Mouse (Mus musculus): Measurements from ENCODE around the gene Stra6.

Gene Stra6

DNA sequence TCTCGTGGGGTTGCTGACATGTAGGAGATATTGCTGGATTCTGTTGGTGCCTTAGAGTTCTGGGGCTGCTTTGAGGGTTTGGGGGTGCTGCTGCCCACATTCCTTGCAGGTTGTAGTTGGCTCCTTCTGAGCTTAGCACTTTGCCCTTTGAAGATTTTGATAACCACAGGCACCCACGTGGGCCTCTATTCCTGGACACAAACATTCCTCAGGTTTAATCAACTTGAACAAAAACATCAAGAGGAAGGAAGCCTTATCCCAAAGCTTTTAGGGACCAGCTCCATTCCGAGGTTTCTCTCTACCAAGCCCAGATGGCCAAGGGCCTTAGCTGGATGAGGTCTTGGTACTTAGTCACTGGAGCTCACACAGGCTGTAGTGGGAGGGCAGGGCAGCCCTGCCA, 67.3 kb downstream of the Stra6 start:
- DNase-seq (ENCODE audit: low read depth, low spot score) = no peak

DNA sequence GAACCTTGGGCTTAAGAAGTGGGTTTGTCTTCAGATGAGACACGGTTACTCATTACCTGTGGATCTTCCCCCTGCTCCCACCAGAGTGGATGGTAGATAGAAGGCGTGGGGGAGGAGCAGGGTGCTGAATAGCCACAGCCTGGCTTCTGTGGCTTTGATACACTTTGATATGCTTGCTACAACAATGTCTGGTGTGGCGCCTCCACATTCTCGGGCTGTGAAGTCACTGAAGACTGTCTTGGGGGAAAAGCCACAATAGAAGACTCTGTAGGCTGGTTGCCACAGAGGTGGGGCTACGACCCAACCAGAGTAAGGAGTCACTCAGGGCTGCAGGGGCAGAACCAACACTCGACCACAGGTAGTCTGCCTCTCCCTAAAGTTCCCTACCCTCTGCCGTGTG, 68.1 kb downstream of the Stra6 start:
- DNase-seq (ENCODE audit: low read depth, low spot score) = no peak

DNA sequence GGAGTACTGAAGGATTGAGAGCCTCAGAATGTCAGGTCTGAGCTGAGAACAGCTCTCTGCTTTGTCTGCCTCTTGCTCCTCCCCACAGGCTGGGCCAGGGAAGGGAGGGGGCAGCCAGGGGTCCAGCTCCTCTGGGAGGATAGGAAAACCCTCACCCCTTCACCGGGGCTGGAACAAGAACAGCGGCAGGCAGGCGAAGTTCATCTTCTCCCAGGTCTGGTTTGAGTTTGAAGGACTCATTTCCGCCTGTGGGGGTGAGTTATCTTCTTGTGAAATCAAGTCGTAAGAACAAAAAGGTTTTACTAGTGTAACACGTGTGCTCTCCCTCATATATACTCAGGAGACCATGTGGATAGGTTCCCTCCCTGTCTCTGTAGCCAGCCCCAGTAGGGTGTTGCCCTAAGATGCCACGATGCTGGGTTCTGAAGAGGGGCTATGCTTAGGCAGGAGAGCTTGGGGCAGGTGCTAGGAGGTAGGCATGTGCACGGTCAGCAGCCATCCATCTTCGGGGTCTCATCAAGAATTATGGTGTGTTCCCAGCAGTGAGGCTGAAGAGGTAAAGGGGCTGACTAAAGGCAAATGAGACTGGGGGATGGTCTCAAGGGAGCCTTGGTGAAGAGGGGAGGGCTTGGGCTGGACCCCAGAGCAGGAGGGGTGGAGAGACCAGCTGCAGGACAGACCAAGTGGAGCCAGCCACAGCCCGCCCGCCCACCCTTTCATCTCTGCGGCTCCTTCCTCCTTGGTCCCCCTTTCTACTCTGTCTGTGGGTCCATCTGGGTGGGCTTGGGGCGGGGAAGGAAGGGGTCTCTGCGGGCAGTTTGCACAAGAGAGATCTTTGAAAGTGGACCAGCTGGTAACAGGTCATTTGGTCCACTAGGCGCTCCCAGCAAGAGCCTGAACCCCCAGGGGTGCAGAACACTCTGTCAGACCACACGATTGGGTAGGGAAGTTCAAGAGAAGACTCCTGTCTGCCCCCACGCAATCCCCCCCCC, 70.6 kb downstream of the Stra6 start:
- DNase-seq (ENCODE audit: low read depth, low spot score) = no peak

DNA sequence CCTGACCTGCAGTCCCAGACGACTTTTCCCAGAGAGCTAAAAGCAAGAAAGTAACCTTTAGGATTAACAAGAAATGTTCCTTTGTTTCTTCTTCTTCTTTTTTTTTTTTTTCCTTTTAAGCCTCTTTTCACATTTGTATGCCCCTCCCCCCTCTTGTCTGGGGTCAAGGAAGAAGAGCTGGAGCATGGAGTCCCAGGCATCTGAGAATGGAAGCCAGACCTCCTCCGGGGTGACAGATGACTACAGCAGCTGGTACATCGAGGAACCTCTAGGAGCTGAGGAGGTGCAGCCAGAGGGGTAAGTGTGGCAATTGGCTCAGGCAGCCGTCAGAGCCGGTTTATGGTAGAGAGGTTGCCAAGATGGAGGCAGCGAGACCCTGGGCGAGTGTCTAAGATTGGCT, 71.3 kb downstream of the Stra6 start:
- no peak for DNase-seq (ENCODE audit: low read depth, low spot score)

DNA sequence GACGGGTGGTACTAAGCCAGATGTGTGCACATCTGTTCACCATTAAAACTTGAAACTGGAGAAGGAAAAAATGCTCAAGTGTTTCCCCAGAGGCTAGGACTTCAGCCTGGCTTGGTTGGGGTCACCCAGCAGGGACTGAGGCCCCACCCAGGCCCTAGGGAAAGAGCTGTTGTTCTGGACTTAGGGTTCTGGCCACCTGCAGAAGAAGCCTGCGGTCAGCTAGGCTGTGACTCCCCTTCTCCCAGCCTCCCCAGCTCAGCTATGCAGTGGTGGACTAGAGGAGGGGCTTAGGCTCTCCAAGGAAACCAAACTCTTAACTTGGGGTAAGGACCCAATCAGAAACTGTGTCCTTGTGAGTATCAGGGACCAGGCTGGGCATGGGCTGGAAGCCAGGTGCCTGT, 72.3 kb downstream of the Stra6 start:
- no peak for DNase-seq (ENCODE audit: low read depth, low spot score)

DNA sequence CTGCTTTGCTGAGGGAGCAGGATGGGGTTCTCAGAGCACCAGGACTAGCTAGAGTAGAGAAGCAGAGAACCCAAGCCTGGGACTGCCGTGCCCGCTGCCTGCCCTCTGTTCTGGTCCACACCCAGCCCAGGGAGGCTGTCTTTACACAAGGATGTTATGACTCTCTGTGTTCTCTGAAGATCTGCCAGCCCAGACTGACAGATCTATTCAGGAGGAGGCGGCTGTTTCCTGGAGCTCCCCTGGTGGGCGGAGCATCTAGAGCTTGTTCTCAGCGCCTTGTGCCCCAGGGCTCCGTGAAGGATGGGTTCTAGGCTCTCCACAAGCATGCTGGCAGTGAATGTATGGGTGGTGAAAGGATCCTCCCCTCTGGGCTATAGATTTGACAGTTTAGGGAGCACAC, 76.4 kb downstream of the Stra6 start:
- no peak for DNase-seq (ENCODE audit: low read depth, low spot score)

DNA sequence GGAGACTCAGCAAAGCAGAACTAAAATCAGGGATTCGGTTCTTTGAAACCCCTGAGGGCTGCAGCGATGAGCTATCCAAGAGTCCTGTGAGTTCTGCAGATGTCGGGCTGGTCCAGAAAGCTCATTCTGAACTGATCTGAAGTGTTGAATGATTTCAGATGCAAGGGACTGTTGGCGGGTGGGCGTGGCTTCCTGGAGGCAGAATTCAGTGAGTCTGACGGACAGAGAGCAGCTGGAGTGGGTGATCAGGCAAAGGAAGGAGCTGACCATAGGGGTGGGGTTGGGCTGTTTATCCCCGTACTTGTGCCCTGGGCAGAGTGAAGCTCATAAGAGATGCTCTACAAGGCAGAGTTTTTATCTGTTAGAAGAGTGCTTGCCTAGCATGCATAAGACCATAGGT, 79.8 kb downstream of the Stra6 start:
- DNase-seq (ENCODE audit: low read depth, low spot score) = no peak

DNA sequence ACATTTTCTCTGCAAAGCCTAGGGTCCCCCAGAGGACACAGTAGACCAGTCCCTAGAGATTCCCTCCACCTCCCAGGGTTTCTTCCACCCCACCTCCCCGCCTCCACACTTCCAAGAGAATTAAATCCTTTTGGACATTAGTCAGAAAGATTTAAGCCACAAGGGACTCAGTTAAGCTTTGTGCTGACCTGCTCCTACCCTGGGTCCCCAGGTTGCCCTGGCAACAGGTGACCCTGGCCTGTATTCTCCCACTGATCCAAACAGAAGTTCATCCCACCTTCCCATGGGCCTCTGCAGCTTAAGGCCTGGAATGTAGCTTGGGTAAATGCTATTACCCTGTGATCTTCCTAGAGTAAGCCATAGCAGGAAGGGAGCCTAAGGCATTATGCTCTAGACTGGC, 81.1 kb downstream of the Stra6 start:
- DNase-seq (ENCODE audit: low read depth, low spot score) = no peak

DNA sequence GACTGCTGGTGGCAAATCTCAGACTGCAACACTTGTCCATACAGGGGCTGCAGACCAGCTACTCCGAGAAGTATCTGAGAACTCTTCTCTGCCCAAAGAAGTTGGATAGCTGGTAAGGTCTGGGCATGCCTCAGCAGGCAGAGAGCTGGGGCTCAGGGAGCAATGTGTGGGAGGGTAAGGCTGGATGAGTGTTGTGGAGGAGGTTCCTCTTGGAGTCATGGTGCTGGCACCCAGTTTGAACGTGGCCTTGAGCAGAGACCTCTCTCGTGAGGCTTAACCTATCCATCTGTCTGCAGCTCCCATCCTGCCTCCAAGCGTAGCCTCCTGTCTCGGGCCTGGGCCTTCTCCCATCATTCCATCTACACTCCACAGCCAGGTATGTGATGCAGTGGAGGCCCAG, 81.8 kb downstream of the Stra6 start:
- DNase-seq (ENCODE audit: low read depth, low spot score) = no peak

DNA sequence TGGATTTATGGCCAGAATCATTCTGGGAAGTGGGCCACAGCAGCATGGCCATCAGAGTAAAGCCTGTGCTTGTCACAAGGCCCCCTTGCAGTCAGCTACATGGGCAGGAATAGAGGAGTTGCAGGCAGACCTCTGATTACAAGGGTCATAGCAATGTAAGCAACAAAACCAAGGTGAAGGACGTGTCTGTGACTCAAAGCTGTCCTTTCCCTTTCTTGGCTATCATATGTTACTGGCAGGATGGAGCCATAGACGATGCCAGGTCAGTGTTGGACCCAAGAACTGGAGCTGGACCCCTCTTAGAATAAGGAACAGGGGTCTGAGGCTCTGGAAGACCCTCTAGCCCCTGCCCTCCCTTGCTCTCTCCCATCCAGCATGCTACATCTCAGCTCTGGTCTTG, 85.2 kb downstream of the Stra6 start:
- no peak for DNase-seq (ENCODE audit: low read depth, low spot score)

DNA sequence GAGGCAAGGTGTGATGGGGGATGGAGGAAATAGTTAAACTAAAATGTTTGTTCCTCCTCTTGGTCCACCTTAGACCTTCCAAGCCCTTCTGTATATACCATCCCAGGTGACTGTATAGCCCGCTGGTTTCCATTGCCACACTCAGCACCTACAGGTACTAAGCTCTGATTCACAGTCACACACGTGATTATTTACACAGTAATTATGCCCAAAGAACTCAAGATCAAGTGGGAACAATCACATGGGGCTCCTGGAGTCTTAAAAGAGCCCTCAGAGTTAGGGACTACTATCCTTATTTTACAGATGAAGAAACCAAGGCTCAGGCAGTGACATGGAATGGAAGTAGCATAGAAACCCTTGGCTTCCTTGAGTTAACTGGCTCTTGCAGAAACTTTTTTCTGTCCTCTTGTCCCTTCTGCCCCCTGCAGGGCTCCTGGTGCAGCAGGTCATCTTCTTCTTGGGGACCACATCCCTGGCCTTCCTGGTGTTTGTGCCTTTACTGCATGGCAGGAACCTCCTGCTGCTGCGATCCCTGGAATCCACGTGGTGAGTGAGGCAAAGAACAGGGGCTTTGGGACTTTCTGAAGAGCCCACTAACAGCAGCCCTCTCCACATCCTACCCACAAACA, 87.3 kb downstream of the Stra6 start:
- DNase-seq (ENCODE audit: low read depth, low spot score) = no peak

DNA sequence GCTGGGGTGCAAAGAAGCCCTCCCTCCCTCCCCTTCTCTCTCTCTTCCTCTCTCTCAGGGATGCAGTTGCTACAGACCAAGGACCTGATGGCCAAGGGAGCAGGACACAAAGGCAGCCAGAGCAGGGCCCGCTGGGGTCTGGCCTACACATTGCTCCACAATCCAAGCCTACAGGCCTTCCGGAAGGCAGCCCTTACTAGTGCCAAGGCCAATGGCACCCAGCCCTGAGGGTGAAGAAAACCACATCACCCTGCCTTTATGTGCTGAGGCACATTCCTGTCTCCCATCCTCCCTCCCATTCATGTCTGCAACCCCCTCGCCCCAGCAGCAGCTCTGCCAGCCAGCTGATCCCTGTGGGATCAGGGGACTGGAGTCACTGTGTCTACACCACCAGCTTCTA, 89.5 kb downstream of the Stra6 start:
- no peak for DNase-seq (ENCODE audit: low read depth, low spot score)

DNA sequence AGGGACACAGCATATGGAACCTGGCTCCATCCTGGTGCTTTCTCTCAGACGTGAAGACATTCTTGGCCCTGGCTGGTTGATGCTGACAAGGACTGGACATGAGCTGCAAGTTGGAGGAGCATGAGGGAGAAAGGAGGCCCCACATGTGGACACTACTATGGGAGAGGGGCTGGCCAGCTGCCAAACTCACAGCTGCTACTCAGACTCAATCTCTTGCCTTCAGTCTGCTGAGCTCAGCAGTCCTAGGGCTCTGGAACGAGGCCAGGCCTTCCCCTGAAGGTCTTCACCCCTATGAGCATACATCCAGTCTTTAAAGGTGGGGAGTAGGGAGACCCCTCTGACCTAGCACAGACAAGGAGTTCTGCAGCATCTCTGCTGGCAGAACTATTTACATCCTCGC, 91.8 kb downstream of the Stra6 start:
- no peak for DNase-seq (ENCODE audit: low read depth, low spot score)

DNA sequence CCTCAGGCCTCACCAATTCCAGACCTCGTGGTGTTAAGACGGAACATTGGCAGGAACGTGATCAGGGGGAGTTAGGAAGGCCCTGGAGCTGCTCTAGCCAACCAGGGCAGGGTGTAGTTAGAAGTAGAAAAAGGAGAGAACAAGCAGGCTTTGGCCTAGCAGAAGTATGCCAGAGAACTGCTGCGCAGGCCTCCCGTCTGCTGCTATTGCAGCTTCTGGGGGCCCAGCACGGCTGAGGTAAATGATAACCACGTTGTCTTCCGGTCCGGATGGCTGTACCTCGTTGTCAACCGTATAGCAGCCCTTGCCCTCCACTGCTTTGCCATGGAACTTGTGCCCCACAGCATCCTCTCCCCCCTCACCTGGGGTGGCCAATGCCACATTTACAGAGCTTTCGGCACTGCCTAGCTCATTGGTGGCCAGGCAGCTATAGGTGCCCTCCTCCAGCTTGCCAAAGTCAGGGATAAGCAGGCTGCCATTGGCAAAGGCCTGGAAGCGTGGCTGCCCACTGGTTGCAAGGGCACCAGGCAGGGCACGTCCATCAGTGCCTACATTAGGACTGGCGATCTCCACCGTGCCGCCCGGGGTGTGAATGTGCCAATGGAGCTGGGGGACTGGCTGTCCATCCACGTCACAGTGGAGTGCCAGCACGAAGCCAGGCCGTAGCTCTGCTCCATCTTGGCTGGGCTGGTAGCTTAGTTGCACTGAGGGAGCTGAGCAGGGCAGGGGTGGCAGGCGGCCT, 93.4 kb downstream of the Stra6 start:
- DNase-seq (ENCODE audit: low read depth, low spot score) = no peak

DNA sequence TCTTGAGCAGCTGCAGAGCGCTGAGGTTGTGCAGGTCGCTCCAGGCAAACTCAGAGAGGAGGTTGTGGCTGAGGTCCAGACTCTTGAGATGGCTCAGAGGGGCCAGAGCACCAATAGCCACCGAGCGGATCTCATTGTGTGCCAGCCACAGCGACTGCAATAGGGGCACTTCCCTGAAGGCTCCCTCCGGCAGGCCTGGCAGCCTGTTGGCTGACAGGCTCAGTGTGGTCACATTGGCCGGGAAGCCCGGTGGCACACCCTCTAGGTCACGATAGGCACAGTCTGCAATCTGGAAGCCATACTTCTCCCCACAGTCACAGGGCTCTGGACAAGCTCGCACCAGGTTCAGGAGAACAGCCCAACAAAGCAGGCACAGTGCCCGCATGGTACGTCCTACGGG, 94.2 kb downstream of the Stra6 start:
- DNase-seq (ENCODE audit: low read depth, low spot score) = no peak

DNA sequence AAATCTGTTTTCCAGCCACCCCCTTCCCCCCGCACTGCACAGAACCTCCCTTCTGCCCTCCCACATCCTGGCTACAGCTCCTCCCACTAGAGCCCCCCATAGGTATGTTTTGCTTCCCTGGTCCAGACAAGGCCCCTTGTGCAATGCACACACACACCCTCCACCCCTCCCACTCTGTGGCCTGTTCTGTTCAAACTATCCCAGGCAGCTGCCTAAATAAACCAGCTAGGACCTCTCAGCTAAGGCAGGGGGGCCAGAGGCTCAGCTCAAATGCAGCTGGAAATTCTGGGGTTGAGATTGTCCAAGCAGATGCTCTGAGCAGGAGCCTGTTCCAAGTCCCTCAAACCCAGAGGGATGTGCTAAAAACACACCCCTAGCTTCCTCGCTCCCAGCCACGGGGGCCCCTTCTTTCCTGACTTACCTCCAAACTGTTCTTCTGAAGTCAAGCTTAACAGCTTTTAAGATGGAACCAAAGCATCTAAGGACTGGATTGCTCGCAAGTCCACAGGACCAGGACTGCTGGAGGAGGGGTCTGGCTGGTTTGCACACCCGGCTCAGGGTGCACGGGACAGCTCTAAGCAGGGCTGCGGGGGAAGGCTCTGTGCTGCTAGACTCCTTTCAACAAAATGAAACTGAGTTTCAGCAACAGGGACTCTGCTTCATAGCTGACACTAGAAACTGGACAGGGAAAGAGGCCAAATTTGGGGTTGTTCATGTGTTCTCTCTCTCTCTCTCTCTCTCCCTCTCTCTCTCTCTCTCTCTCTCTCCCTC, 95.1 kb downstream of the Stra6 start:
- no peak for DNase-seq (ENCODE audit: low read depth, low spot score)

DNA sequence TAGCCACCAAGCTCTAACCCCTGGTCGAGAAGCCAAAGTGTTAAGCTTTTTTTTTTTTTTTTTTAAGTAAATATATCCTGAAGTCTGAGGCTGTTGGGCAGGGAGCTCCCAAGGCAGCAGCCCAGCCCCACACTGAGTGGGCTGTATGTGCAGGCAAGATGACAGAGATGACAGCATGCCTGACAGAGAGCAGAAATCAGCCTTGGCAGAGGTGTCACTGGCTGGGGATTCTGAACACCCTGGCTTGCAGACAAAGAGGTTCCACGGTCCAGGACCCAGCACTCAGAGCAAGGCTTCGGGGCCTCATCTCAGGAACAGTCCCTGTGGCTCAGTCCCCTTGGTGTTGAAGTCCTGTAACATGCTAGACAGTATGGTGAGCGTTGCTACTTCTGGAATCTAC, 96.3 kb downstream of the Stra6 start:
- DNase-seq (ENCODE audit: low read depth, low spot score) = no peak

DNA sequence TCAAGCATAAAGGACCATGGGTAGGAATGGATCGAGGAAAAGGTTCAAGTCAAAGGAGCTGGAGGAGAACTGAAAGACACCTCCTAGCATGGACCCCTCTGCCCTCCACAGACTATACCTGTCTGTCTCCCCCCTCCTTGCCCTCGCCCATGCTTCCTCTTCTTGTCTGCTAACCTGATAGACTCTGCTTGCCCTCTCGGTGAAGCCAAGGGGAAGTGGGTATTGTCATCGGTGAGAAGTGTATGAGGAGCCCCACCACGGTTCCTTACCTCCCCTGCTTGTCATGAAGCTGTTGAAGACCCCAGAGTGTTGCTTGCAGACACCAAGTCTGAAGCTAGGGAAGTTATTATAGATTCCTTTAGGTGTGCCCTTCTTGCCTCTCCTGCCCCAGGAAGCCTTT, 96.7 kb downstream of the Stra6 start:
- no peak for DNase-seq (ENCODE audit: low read depth, low spot score)

DNA sequence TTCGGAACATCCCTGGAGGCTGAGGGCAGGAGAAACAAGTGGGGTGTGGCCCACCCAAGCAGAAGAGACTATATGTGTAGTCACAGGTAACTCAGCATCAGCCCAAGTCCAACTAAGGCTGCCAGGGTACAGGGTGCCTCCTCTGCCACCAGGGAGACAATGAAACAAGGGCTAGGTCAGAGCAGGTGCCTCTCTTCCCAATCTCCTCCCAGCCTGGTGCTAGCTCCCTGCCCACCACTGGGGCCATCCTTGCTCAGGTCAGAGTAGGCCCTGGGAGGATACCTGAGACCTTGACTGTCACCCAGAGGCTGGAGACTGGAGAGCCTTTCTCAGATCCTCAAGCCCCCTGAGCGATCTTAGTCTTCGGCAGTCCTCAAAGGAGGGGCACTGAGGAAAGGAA, 98.6 kb downstream of the Stra6 start:
- no peak for DNase-seq (ENCODE audit: low read depth, low spot score)

DNA sequence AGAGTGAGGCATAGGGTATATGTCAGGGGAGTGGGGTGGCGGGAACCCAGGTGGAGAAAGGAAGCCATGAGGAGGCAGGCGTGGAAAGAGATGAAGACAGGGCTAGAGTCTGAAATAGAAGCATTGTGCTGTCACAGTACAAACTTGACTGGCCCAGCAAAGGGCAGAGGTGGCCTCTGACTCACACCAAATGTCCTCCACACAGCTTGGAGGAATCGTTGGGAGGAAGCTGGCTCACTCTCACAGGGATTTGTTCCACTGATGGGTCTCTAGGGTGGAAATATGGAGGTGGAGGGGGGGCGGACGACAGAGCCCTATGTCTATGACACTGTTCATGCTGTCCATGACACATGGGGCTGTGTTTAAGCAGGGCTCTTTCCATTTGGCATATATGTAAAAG, 99.6 kb downstream of the Stra6 start:
- DNase-seq (ENCODE audit: low read depth, low spot score) = no peak

DNA sequence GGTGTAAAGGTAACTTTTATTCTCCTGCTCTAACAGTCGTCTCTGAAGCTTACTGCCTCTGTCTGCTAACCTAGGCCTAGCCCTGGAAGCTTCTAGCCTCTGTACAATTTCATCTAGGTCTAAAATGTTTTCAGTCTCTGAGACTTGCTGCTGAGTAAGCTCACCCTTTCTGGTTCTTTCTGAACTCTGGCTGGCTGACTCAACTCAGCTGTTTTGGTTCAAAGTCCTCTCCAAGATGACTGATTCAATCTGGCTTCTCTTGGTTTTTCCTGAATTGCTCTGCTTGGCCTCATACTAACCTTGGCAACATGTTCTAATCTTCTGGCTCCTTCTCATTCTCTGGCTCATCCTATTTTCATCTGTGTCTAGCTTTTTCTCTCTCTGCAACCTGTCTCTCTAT, 102.2 kb downstream of the Stra6 start:
- no peak for DNase-seq (ENCODE audit: low read depth, low spot score)

DNA sequence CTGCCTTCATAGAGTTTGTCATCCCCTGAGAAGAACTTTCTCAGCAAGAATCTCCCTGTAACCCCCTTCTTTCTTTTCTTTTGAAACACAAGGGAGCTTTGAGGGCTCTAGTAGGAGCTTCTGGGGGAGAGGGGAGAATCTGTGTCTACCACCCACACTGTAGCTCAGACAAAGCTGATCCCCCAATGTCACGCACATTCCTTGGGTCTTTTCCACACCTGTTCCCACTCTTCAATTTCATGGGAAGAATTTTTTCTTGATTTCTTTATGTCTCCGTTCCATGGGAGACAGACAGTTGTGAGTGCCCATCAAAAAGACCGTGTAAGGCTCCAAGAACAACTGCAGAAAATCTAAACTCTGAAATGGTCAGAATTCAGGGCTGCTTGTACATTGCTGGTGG, 105.3 kb downstream of the Stra6 start:
- DNase-seq (ENCODE audit: low read depth, low spot score) = no peak
